Mouse (Mus musculus): Measurements from ENCODE around the gene Amigo2.

- TF ChIP-seq CTCF (IDR thresholded peaks at IDR 0.05; ENCODE audit: low read depth, low read length) (no peak), GATA1 (IDR thresholded peaks at IDR 0.05; ENCODE audit: borderline replicate concordance, low read length) (no peak), TAL1 (conservative IDR thresholded peaks at IDR 0.05; ENCODE audit: low read depth, low read length) (no peak), GATA2 (IDR thresholded peaks at IDR 0.05; ENCODE audit: borderline replicate concordance, low read depth, low read length) (no peak), POLR2AphosphoS5 (IDR thresholded peaks at IDR 0.05; ENCODE audit: insufficient replicate concordance, low read depth, low read length) (no peak)
Observed at GRCm38 (mm10) chr15:97276660-97277153, 29.6 kb upstream of the Amigo2 start.
